Mouse (Mus musculus): ENCODE results near the gene Mex3d. TPM values are rescaled to one million over a fixed set of nuclear protein-coding genes. Genes with fewer than 3 reads are reported as not detected.

The Mex3d gene
- polyA plus RNA-seq, 1 experiment from 2014 or later: 1.9 TPM

- H3K4me1 ChIP-seq (ENCODE audit: control insufficient read depth, insufficient read depth, low read length): peaks cover 64% of the 10 kb centered on the region
- peak overlapping the region; percentile 82 for H3K27ac ChIP-seq (ENCODE audit: low read length)
- peak; percentile 14; the same call in 1 of the 2 replicates for ATAC-seq
Observed at GRCm38 (mm10) chr10:80345122-80345521, 42.3 kb downstream of the Mex3d start.

GRCm38 (mm10) chr10:80344131-80344661 is 43.3 kb downstream of the Mex3d start:
- WGBS: 27% methylated on average over 9 of the region's 9 CpGs
- Histone ChIP-seq H3K9ac (ENCODE audit: low read depth, low read length) (peak overlapping the region; percentile 48; the same call in 1 of the 2 replicates), H3K27me3 (replicated peaks; ENCODE audit: control insufficient read depth, insufficient read depth, low read length) (peaks cover 36% of the 10 kb centered on the region), H3K36me3 (ENCODE audit: control insufficient read depth, insufficient read depth, low read length) (no peaks in the 10 kb centered on the region), H3K27ac (ENCODE audit: low read length) (peak overlapping the region; percentile 82), H3K4me2 (ENCODE audit: low read depth, low read length) (peak overlapping the region; percentile 71; the same call in 1 of the 2 replicates), H3K4me3 (ENCODE audit: low read length) (peak overlapping the region; percentile 2; the same call in 1 of the 2 replicates), H3K9me3 (ENCODE audit: control insufficient read depth, low read length) (no peaks in the 10 kb centered on the region), H3K4me1 (ENCODE audit: control insufficient read depth, insufficient read depth, low read length) (peaks cover 64% of the 10 kb centered on the region)
- peak; percentile 24 for ATAC-seq

More at GRCm38 (mm10) chr10:80345122-80345521, 42.3 kb downstream of the Mex3d start:
- Histone ChIP-seq H3K27me3 (replicated peaks; ENCODE audit: control insufficient read depth, insufficient read depth, low read length) (peaks cover 36% of the 10 kb centered on the region), H3K9me3 (ENCODE audit: control insufficient read depth, low read length) (no peaks in the 10 kb centered on the region), H3K4me3 (ENCODE audit: low read length) (peak overlapping the region; percentile 31), H3K9ac (ENCODE audit: low read depth, low read length) (peak overlapping the region; percentile 42), H3K4me2 (ENCODE audit: low read depth, low read length) (peak overlapping the region; percentile 71), H3K36me3 (ENCODE audit: control insufficient read depth, insufficient read depth, low read length) (no peaks in the 10 kb centered on the region)
- WGBS: 6% methylated on average over 16 of the region's 16 CpGs

GRCm38 (mm10) chr10:80343425-80343895 is 44.0 kb downstream of the Mex3d start:
- Histone ChIP-seq H3K4me2 (ENCODE audit: low read depth, low read length) (peak overlapping the region; percentile 71), H3K27ac (ENCODE audit: low read length) (peak overlapping the region; percentile 82), H3K9me3 (ENCODE audit: control insufficient read depth, low read length) (no peaks in the 10 kb centered on the region), H3K27me3 (replicated peaks; ENCODE audit: control insufficient read depth, insufficient read depth, low read length) (peaks cover 36% of the 10 kb centered on the region), H3K4me1 (ENCODE audit: control insufficient read depth, insufficient read depth, low read length) (peaks cover 58% of the 10 kb centered on the region), H3K36me3 (ENCODE audit: control insufficient read depth, insufficient read depth, low read length) (no peaks in the 10 kb centered on the region), H3K4me3 (ENCODE audit: low read length) (peak overlapping the region; percentile 42), H3K9ac (ENCODE audit: low read depth, low read length) (peak overlapping the region; percentile 48)
- 28% methylated on average over 13 of the region's 13 CpGs for WGBS
- ATAC-seq: no peak

- Histone ChIP-seq H3K9me3 (ENCODE audit: control insufficient read depth, low read length) (no peaks in the 10 kb centered on the region), H3K27me3 (replicated peaks; ENCODE audit: control insufficient read depth, insufficient read depth, low read length) (peaks cover 32% of the 10 kb centered on the region), H3K36me3 (ENCODE audit: control insufficient read depth, insufficient read depth, low read length) (no peaks in the 10 kb centered on the region), H3K4me3 (ENCODE audit: low read length) (peak overlapping the region; percentile 42), H3K27ac (ENCODE audit: low read length) (peak overlapping the region; percentile 82; the same call in 1 of the 2 replicates), H3K4me1 (ENCODE audit: control insufficient read depth, insufficient read depth, low read length) (peaks cover 52% of the 10 kb centered on the region), H3K4me2 (ENCODE audit: low read depth, low read length) (peak overlapping the region; percentile 71), H3K9ac (ENCODE audit: low read depth, low read length) (peak overlapping the region; percentile 48; the same call in 1 of the 2 replicates)
- ATAC-seq: peak; percentile 43
- WGBS: under 1% methylated on average over 29 of the region's 33 CpGs
Observed at GRCm38 (mm10) chr10:80342749-80343424, 44.6 kb downstream of the Mex3d start.

- Histone ChIP-seq H3K9me3 (ENCODE audit: control insufficient read depth, low read length) (no peaks in the 10 kb centered on the region), H3K4me2 (ENCODE audit: low read depth, low read length) (peak overlapping the region; percentile 71), H3K4me1 (ENCODE audit: control insufficient read depth, insufficient read depth, low read length) (peaks cover 46% of the 10 kb centered on the region), H3K9ac (ENCODE audit: low read depth, low read length) (peak overlapping the region; percentile 52; the same call in 1 of the 2 replicates), H3K27ac (ENCODE audit: low read length) (no peak overlapping the region), H3K4me3 (ENCODE audit: low read length) (peak overlapping the region; percentile 42), H3K36me3 (ENCODE audit: control insufficient read depth, insufficient read depth, low read length) (no peaks in the 10 kb centered on the region), H3K27me3 (replicated peaks; ENCODE audit: control insufficient read depth, insufficient read depth, low read length) (peaks cover 32% of the 10 kb centered on the region)
- peak; percentile 2; the same call in 1 of the 2 replicates for ATAC-seq
- 3% methylated on average over 26 of the region's 26 CpGs for WGBS
Observed at GRCm38 (mm10) chr10:80342305-80342748, 45.1 kb downstream of the Mex3d start.

- no peak for ATAC-seq
- Histone ChIP-seq H3K9ac (ENCODE audit: low read depth, low read length) (peak overlapping the region; percentile 52), H3K9me3 (ENCODE audit: control insufficient read depth, low read length) (no peaks in the 10 kb centered on the region), H3K4me2 (ENCODE audit: low read depth, low read length) (peak overlapping the region; percentile 71), H3K36me3 (ENCODE audit: control insufficient read depth, insufficient read depth, low read length) (no peaks in the 10 kb centered on the region), H3K27me3 (replicated peaks; ENCODE audit: control insufficient read depth, insufficient read depth, low read length) (peaks cover 32% of the 10 kb centered on the region), H3K4me1 (ENCODE audit: control insufficient read depth, insufficient read depth, low read length) (peaks cover 45% of the 10 kb centered on the region), H3K4me3 (ENCODE audit: low read length) (peak overlapping the region; percentile 42), H3K27ac (ENCODE audit: low read length) (no peak overlapping the region)
- WGBS: 7% methylated on average over 47 of the region's 47 CpGs
Observed at GRCm38 (mm10) chr10:80341491-80342304, 45.8 kb downstream of the Mex3d start.

- Histone ChIP-seq H3K36me3 (ENCODE audit: control insufficient read depth, insufficient read depth, low read length) (no peaks in the 10 kb centered on the region), H3K9me3 (ENCODE audit: control insufficient read depth, low read length) (no peaks in the 10 kb centered on the region), H3K4me2 (ENCODE audit: low read depth, low read length) (0 out of 2 replicates have a peak overlapping the region, but pooled peaks have one; percentile 71), H3K9ac (ENCODE audit: low read depth, low read length) (no peak overlapping the region), H3K4me3 (ENCODE audit: low read length) (no peak overlapping the region), H3K27ac (ENCODE audit: low read length) (no peak overlapping the region), H3K27me3 (replicated peaks; ENCODE audit: control insufficient read depth, insufficient read depth, low read length) (peaks cover 32% of the 10 kb centered on the region), H3K4me1 (ENCODE audit: control insufficient read depth, insufficient read depth, low read length) (peaks cover 45% of the 10 kb centered on the region)
- no peak for ATAC-seq
- 27% methylated on average over 21 of the region's 21 CpGs for WGBS
Observed at GRCm38 (mm10) chr10:80341026-80341425, 46.4 kb downstream of the Mex3d start.

- Histone ChIP-seq H3K4me2 (ENCODE audit: low read depth, low read length) (no peak overlapping the region), H3K9ac (ENCODE audit: low read depth, low read length) (peak overlapping the region; percentile 34; the same call in 1 of the 2 replicates)
Observed at GRCm38 (mm10) chr10:80339941-80340750, 47.3 kb downstream of the Mex3d start.

More at GRCm38 (mm10) chr10:80339941-80340750, 47.3 kb downstream of the Mex3d start:
- Histone ChIP-seq H3K27ac (ENCODE audit: low read length) (no peak overlapping the region), H3K9me3 (ENCODE audit: control insufficient read depth, low read length) (no peaks in the 10 kb centered on the region), H3K4me1 (ENCODE audit: control insufficient read depth, insufficient read depth, low read length) (peaks cover 38% of the 10 kb centered on the region), H3K4me3 (ENCODE audit: low read length) (no peak overlapping the region), H3K27me3 (replicated peaks; ENCODE audit: control insufficient read depth, insufficient read depth, low read length) (peaks cover 25% of the 10 kb centered on the region), H3K36me3 (ENCODE audit: control insufficient read depth, insufficient read depth, low read length) (no peaks in the 10 kb centered on the region)
- ATAC-seq: no peak
- 19% methylated on average over 19 of the region's 19 CpGs for WGBS

Data from intestine, embryonic 16.5 days (tissue).